Mouse (Mus musculus): Measurements from ENCODE around the gene Abl2. TPM values are rescaled to one million over a fixed set of nuclear protein-coding genes. Genes with fewer than 3 reads are reported as not detected.

Gene Abl2
- polyA plus RNA-seq, 1 experiment, result 8.7 TPM

- Histone ChIP-seq H3K27ac (ENCODE audit: control insufficient read depth, insufficient read depth, low read depth, low read length, poor library complexity) (no peak overlapping the region), H3K4me3 (replicated peaks; ENCODE audit: control insufficient read depth, low read depth, low read length) (no peak overlapping the region), H3K4me1 (ENCODE audit: control insufficient read depth, insufficient read depth, low read length) (peaks cover 2% of the 10 kb centered on the region)
- 69% methylated on average over 4 of the region's 4 CpGs for WGBS
- TF ChIP-seq POLR2A (IDR thresholded peaks at IDR 0.05; ENCODE audit: borderline replicate concordance, control insufficient read depth, low read depth, low read length) (no peak), CTCF (IDR thresholded peaks at IDR 0.05; ENCODE audit: control insufficient read depth, insufficient read depth, low read length) (no peak)
Observed at GRCm38 (mm10) chr1:156597089-156597488, 38.5 kb downstream of the Abl2 start.

GRCm38 (mm10) chr1:156602545-156602944 is 44.0 kb downstream of the Abl2 start:
- no peak overlapping the region for H3K27ac ChIP-seq (ENCODE audit: control insufficient read depth, insufficient read depth, low read depth, low read length, poor library complexity)
- no peaks in the 10 kb centered on the region; the same call in 1 of the 2 replicates for H3K4me1 ChIP-seq (ENCODE audit: control insufficient read depth, insufficient read depth, low read length)
- no peak overlapping the region for H3K4me3 ChIP-seq (replicated peaks; ENCODE audit: control insufficient read depth, low read depth, low read length)
- WGBS, result 89% methylated on average over 3 of the region's 3 CpGs
- TF ChIP-seq CTCF (IDR thresholded peaks at IDR 0.05; ENCODE audit: control insufficient read depth, insufficient read depth, low read length) (no peak), POLR2A (IDR thresholded peaks at IDR 0.05; ENCODE audit: borderline replicate concordance, control insufficient read depth, low read depth, low read length) (no peak)

GRCm38 (mm10) chr1:156605094-156605866 is 46.7 kb downstream of the Abl2 start:
- WGBS, result 65% methylated on average over 12 of the region's 12 CpGs
- Histone ChIP-seq H3K4me3 (replicated peaks; ENCODE audit: control insufficient read depth, low read depth, low read length) (no peak overlapping the region), H3K4me1 (ENCODE audit: control insufficient read depth, insufficient read depth, low read length) (no peaks in the 10 kb centered on the region; the same call in 1 of the 2 replicates), H3K27ac (ENCODE audit: control insufficient read depth, insufficient read depth, low read depth, low read length, poor library complexity) (no peak overlapping the region)
- no peak for TF ChIP-seq CTCF (IDR thresholded peaks at IDR 0.05; ENCODE audit: control insufficient read depth, insufficient read depth, low read length)
- no peak for TF ChIP-seq POLR2A (IDR thresholded peaks at IDR 0.05; ENCODE audit: borderline replicate concordance, control insufficient read depth, low read depth, low read length)

GRCm38 (mm10) chr1:156605940-156606339 is 47.4 kb downstream of the Abl2 start:
- Histone ChIP-seq H3K4me3 (replicated peaks; ENCODE audit: control insufficient read depth, low read depth, low read length) (no peak overlapping the region), H3K27ac (ENCODE audit: control insufficient read depth, insufficient read depth, low read depth, low read length, poor library complexity) (no peak overlapping the region), H3K4me1 (ENCODE audit: control insufficient read depth, insufficient read depth, low read length) (no peaks in the 10 kb centered on the region; the same call in 1 of the 2 replicates)
- TF ChIP-seq POLR2A (IDR thresholded peaks at IDR 0.05; ENCODE audit: borderline replicate concordance, control insufficient read depth, low read depth, low read length) (no peak), CTCF (IDR thresholded peaks at IDR 0.05; ENCODE audit: control insufficient read depth, insufficient read depth, low read length) (no peak)
- 51% methylated on average over 2 of the region's 2 CpGs for WGBS

- 94% methylated on average over 2 of the region's 2 CpGs for WGBS
- no peak overlapping the region for H3K4me3 ChIP-seq (replicated peaks; ENCODE audit: control insufficient read depth, low read depth, low read length)
- TF ChIP-seq CTCF (IDR thresholded peaks at IDR 0.05; ENCODE audit: control insufficient read depth, insufficient read depth, low read length) (no peak), POLR2A (IDR thresholded peaks at IDR 0.05; ENCODE audit: borderline replicate concordance, control insufficient read depth, low read depth, low read length) (no peak)
Observed at GRCm38 (mm10) chr1:156608496-156608895, 49.9 kb downstream of the Abl2 start.

GRCm38 (mm10) chr1:156610257-156610656 is 51.7 kb downstream of the Abl2 start:
- TF ChIP-seq CTCF (IDR thresholded peaks at IDR 0.05; ENCODE audit: control insufficient read depth, insufficient read depth, low read length) (no peak), POLR2A (IDR thresholded peaks at IDR 0.05; ENCODE audit: borderline replicate concordance, control insufficient read depth, low read depth, low read length) (no peak)
- H3K4me3 ChIP-seq (replicated peaks; ENCODE audit: control insufficient read depth, low read depth, low read length), result no peak overlapping the region
- WGBS, result 41% methylated on average over 1 of the region's 1 CpGs
- no peaks in the 10 kb centered on the region; the same call in 1 of the 2 replicates for H3K4me1 ChIP-seq (ENCODE audit: control insufficient read depth, insufficient read depth, low read length)
- H3K27ac ChIP-seq (ENCODE audit: control insufficient read depth, insufficient read depth, low read depth, low read length, poor library complexity), result no peak overlapping the region

More at GRCm38 (mm10) chr1:156608496-156608895, 49.9 kb downstream of the Abl2 start:
- Histone ChIP-seq H3K27ac (ENCODE audit: control insufficient read depth, insufficient read depth, low read depth, low read length, poor library complexity) (no peak overlapping the region), H3K4me1 (ENCODE audit: control insufficient read depth, insufficient read depth, low read length) (no peaks in the 10 kb centered on the region; the same call in 1 of the 2 replicates)

GRCm38 (mm10) chr1:156613855-156614530 is 55.4 kb downstream of the Abl2 start:
- peaks cover 2% of the 10 kb centered on the region; the same call in 1 of the 2 replicates for H3K4me1 ChIP-seq (ENCODE audit: control insufficient read depth, insufficient read depth, low read length)
- TF ChIP-seq CTCF (IDR thresholded peaks at IDR 0.05; ENCODE audit: control insufficient read depth, insufficient read depth, low read length) (no peak), POLR2A (IDR thresholded peaks at IDR 0.05; ENCODE audit: borderline replicate concordance, control insufficient read depth, low read depth, low read length) (no peak)
- no peak overlapping the region for H3K27ac ChIP-seq (ENCODE audit: control insufficient read depth, insufficient read depth, low read depth, low read length, poor library complexity)
- H3K4me3 ChIP-seq (replicated peaks; ENCODE audit: control insufficient read depth, low read depth, low read length), result no peak overlapping the region
- 36% methylated on average over 9 of the region's 9 CpGs for WGBS

- H3K4me3 ChIP-seq (replicated peaks; ENCODE audit: control insufficient read depth, low read depth, low read length), result no peak overlapping the region
- no peak overlapping the region for H3K27ac ChIP-seq (ENCODE audit: control insufficient read depth, insufficient read depth, low read depth, low read length, poor library complexity)
- WGBS, result 57% methylated on average over 1 of the region's 1 CpGs
- H3K4me1 ChIP-seq (ENCODE audit: control insufficient read depth, insufficient read depth, low read length), result peaks cover 2% of the 10 kb centered on the region; the same call in 1 of the 2 replicates
- TF ChIP-seq CTCF (IDR thresholded peaks at IDR 0.05; ENCODE audit: control insufficient read depth, insufficient read depth, low read length), result no peak
Observed at GRCm38 (mm10) chr1:156614710-156615109, 56.1 kb downstream of the Abl2 start.

Measured in bone marrow, adult 2 months (tissue).